9 mouse cellular contexts compared by ENCODE assay signal in genomic region chr17:23540605-23541475, GRCm38 (mm10). TPM values are rescaled to one million over a fixed set of nuclear protein-coding genes. Genes with fewer than 3 reads are reported as not detected.
DNase-seq lines count a peak whose midpoint lies in the region; ATAC-seq and TF ChIP-seq lines count a peak whose summit lies in the region.
"Had no signal": no experiment of that assay in that cellular context is flagged by ENCODE, and none has a peak within 500 bp of the region (broad histone marks: within the 10 kb centered on the region; RNA-seq: fewer than 3 reads in every experiment).

No protein-coding gene starts in this region.

- no peak for TF ChIP-seq CTCF in kidney, postnatal 0 days (IDR thresholded peaks at IDR 0.05; ENCODE audit: low read depth)

- peaks cover 9% of the 10 kb centered on the region for H3K4me1 ChIP-seq in kidney, postnatal 0 days (replicated peaks; ENCODE audit: insufficient read depth, low read length)
- peaks cover 13% of the 10 kb centered on the region for H3K4me1 ChIP-seq in forebrain, embryonic 15.5 days
- H3K4me1 ChIP-seq in liver, embryonic 11.5 days (replicated peaks; ENCODE audit: control insufficient read depth, insufficient read depth, low read length): peaks cover 19% of the 10 kb centered on the region

- H3K9me3 ChIP-seq in kidney, postnatal 0 days (replicated peaks; ENCODE audit: low read length): no peaks in the 10 kb centered on the region
- H3K9me3 ChIP-seq in forebrain, embryonic 15.5 days: no peaks in the 10 kb centered on the region
- H3K9me3 ChIP-seq in liver, embryonic 11.5 days (ENCODE audit: control insufficient read depth, low read length): no peaks in the 10 kb centered on the region

- no peaks in the 10 kb centered on the region for H3K36me3 ChIP-seq in kidney, postnatal 0 days (ENCODE audit: insufficient read depth, low read length)
- H3K36me3 ChIP-seq in forebrain, embryonic 15.5 days: no peaks in the 10 kb centered on the region
- H3K36me3 ChIP-seq in liver, embryonic 11.5 days (ENCODE audit: control insufficient read depth, insufficient read depth, low read length): no peaks in the 10 kb centered on the region

- H3K4me2 ChIP-seq in kidney, postnatal 0 days (ENCODE audit: low read length): no peak overlapping the region
- no peak overlapping the region for H3K4me2 ChIP-seq in forebrain, embryonic 15.5 days (replicated peaks)
- peak overlapping the region; percentile 66 for H3K4me2 ChIP-seq in liver, embryonic 11.5 days

- ATAC-seq in kidney, postnatal 0 days (replicated peaks; ENCODE audit: low FRiP score, low read depth): peak; percentile 37; the same call in 1 of the 2 replicates
- no peak for ATAC-seq in forebrain, embryonic 15.5 days (replicated peaks)
- ATAC-seq in liver, embryonic 11.5 days (replicated peaks; ENCODE audit: low FRiP score): peak; percentile 78
- ATAC-seq in granulocyte monocyte progenitor cell, adult 5-6 weeks (replicated peaks; ENCODE audit: poor library complexity, severe bottlenecking): no peak

- no peak overlapping the region for H3K4me3 ChIP-seq in kidney, postnatal 0 days (replicated peaks; ENCODE audit: low read depth, low read length)
- peak overlapping the region; percentile 2; the same call in 1 of the 2 replicates for H3K4me3 ChIP-seq in forebrain, embryonic 15.5 days
- H3K4me3 ChIP-seq in liver, embryonic 11.5 days (ENCODE audit: low read depth, low read length): peak overlapping the region; percentile 53

- no peak overlapping the region for H3K27ac ChIP-seq in kidney, postnatal 0 days
- no peak overlapping the region for H3K27ac ChIP-seq in forebrain, embryonic 15.5 days (replicated peaks)
- H3K27ac ChIP-seq in liver, embryonic 11.5 days (ENCODE audit: low read depth, low read length): no peak overlapping the region

- peaks cover 17% of the 10 kb centered on the region for H3K27me3 ChIP-seq in kidney, postnatal 0 days (ENCODE audit: insufficient read depth, low read length)
- H3K27me3 ChIP-seq in forebrain, embryonic 15.5 days: peaks cover 37% of the 10 kb centered on the region
- H3K27me3 ChIP-seq in liver, embryonic 11.5 days (replicated peaks; ENCODE audit: control insufficient read depth, insufficient read depth, low read length): no peaks in the 10 kb centered on the region

- DNase-seq in kidney, postnatal 0 days (ENCODE audit: low spot score): no peak
- DNase-seq in kidney, postnatal 36 days: no peak
- DNase-seq in Muller cell, postnatal 12 days (ENCODE audit: inconsistent ontology term): peak; percentile 59
- DNase-seq in liver, embryonic 11.5 days (ENCODE audit: low spot score): peak; percentile 84
- DNase-seq in yolk sac, embryonic 10.5 days (ENCODE audit: low spot score): peak; percentile 82
- DNase-seq in thymus, postnatal 14 days: no peak

- H3K9ac ChIP-seq in kidney, postnatal 0 days (ENCODE audit: low read depth, low read length): no peak overlapping the region
- H3K9ac ChIP-seq in forebrain, embryonic 15.5 days (replicated peaks): no peak overlapping the region
- H3K9ac ChIP-seq in liver, embryonic 11.5 days (ENCODE audit: low read depth, low read length): peak overlapping the region; percentile 35

- 22% methylated on average over 31 of the region's 31 CpGs for WGBS in kidney, postnatal 0 days
- WGBS in forebrain, embryonic 15.5 days: 14% methylated on average over 31 of the region's 31 CpGs
- 9% methylated on average over 31 of the region's 31 CpGs for WGBS in liver, embryonic 11.5 days

RNA-seq across cellular contexts. Expression of gene Zfp213, which starts 23.2 kb away (rescaled TPM):
- 16.8 and 19.1 TPM in 2 replicates for polyA plus RNA-seq in kidney, postnatal 0 days (2015; fragmentation: Nextera tagmentation; extraction: Ambion mirVana)
- 21.0 and 21.5 TPM in 2 replicates for polyA plus RNA-seq in forebrain, embryonic 15.5 days (2015; fragmentation: Nextera tagmentation; extraction: Ambion mirVana)
- 14.3 and 14.8 TPM in 2 replicates for polyA plus RNA-seq in liver, embryonic 11.5 days (2014; fragmentation: Nextera tagmentation; extraction: Ambion mirVana)
- total RNA-seq in granulocyte monocyte progenitor cell, adult 5-6 weeks (2014; fragmentation: Nextera tagmentation): 4.9 and 6.9 TPM in 2 replicates
- 9.7 and 10.7 TPM in 2 replicates for total RNA-seq in granulocyte monocyte progenitor cell, adult 5-6 weeks (2017)

RNA-seq across cellular contexts. Expression of gene Zfp13, which starts 58.4 kb away (rescaled TPM):
- 12.6 and 14.3 TPM in 2 replicates for polyA plus RNA-seq in kidney, postnatal 0 days (2015; fragmentation: Nextera tagmentation; extraction: Ambion mirVana)
- polyA plus RNA-seq in forebrain, embryonic 15.5 days (2015; fragmentation: Nextera tagmentation; extraction: Ambion mirVana): 26.9 and 30.2 TPM in 2 replicates
- polyA plus RNA-seq in liver, embryonic 11.5 days (2014; fragmentation: Nextera tagmentation; extraction: Ambion mirVana): 5.6 and 6.3 TPM in 2 replicates
- total RNA-seq in granulocyte monocyte progenitor cell, adult 5-6 weeks (2014; fragmentation: Nextera tagmentation): 1.7 and 2.2 TPM in 2 replicates
- 0.46 and 0.56 TPM in 2 replicates for total RNA-seq in granulocyte monocyte progenitor cell, adult 5-6 weeks (2017)

RNA-seq across cellular contexts. Expression of gene Zscan10, which starts 59.8 kb away (rescaled TPM):
- polyA plus RNA-seq in kidney, postnatal 0 days (2015; fragmentation: Nextera tagmentation; extraction: Ambion mirVana): not detected in 2 replicates
- not detected in 2 replicates for polyA plus RNA-seq in forebrain, embryonic 15.5 days (2015; fragmentation: Nextera tagmentation; extraction: Ambion mirVana)
- polyA plus RNA-seq in liver, embryonic 11.5 days (2014; fragmentation: Nextera tagmentation; extraction: Ambion mirVana): 0.12 and 0.25 TPM in 2 replicates
- not detected in 2 replicates for total RNA-seq in granulocyte monocyte progenitor cell, adult 5-6 weeks (2014; fragmentation: Nextera tagmentation)
- total RNA-seq in granulocyte monocyte progenitor cell, adult 5-6 weeks (2017): not detected in 2 replicates
- polyA plus RNA-seq: heart, postnatal 0 days had no signal

Comparison
In these comparisons a context has a peak if more than half of its experiments do, and no peak if none do; other contexts are left out.
1. ATAC-seq: peak in kidney, postnatal 0 days (single experiment) and liver, embryonic 11.5 days (single experiment); none in forebrain, embryonic 15.5 days (single experiment) and granulocyte monocyte progenitor cell, adult 5-6 weeks (single experiment).
2. DNase-seq: peak in Muller cell, postnatal 12 days (single experiment), liver, embryonic 11.5 days (single experiment) and yolk sac, embryonic 10.5 days (single experiment); none in kidney, postnatal 0 days (single experiment), kidney, postnatal 36 days (0 of 2) and thymus, postnatal 14 days (single experiment).